Mouse (Mus musculus) T-cell, adult 2 months (primary cell): ENCODE data around the gene Metrn.

Experiments used
- DNase-seq: peaks from one replicate; pipeline ENCODE4 v3.0.0; 2022; ENCODE audit warnings: low spot score

The Metrn gene

DNA sequence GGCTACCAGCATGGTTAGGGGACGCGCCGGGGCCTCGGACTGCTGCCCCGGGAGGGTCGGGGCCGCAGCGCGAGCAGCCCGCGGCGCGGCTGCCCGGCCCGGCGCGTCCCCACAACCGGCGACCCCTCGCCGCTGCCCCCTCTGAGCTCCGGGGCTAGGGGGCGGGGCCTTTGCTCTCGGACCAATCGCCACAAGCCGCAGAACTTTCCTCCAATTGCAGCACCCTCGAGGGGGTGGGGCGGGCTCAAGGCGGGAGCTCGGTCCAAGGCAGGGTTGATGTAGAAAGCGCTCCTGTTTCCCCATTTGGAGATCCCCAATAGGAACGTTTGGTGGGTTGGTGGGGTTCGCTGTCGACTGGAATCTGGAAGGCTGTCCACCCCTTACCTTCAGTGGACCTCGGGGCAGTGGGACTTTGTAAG lies at the start of gene Metrn:
TSS of gene Metrn (minus strand) at position 186 of the 419 bp plus-strand sequence.
- peak; percentile 77 for DNase-seq

DNA sequence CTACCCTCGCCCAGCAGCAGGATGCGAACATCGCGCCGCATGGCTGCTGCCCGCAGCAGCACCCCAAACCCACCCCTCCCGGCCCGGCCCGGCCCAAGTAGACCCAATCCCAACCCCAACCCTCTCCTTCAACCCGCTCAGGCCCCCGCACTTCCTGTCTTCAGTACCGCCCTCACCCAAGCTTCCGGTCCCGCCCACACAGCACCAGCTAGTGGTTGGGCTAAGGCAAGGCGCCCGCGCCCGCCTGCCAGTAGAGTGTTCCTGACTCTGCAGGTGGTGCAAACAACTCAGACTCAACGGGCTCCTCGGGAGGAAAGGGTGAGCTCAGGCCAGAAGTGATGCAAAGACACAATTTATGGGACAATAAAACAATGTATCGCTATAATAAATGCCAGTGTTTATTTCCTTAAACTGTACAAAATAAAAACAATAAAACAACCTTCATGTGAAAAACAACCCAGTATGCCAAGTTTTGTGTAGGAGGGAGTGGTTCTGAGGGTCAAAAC lies 47.5 kb upstream of the Metrn start, which contains the start of gene Rhot2:
TSS of gene Rhot2 (minus strand) at position 456 of the 506 bp plus-strand sequence.
- DNase-seq = peak; percentile 97

DNA sequence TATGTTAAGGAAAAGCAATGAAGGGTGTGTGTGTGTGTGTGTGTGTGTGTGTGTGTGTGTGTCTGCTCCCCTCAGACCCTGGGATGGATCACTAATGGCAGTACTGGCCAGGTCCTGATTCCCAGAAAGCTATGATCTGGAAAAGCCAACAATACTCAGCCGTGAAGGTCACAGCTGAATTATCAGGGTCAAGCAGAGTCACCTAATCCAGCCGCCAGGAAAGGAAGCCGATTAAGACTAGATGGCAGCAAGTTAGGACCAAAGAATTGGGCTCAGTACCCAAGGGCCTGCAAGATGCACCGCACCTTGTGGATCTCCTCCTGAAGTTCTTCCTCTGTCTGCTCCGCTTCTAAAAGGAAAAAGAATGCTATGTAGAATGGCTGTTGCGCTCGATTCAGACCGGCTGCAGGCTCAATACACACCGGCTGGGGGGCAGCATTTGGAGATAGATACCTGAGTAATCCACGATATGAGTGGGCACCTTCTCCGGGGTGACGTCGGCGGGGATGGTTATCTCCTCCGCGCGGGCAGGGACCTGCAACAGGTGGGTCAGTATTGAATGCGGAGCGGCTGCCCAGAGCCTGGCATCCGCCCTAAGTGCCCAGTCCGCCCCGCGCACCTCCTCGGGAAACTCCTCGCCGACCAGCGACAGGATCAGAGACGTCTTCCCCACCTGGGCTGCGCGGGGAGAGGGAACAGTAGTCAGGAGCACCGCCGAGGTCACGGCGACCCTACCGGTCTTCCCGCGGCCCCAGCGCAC lies 46.9 kb upstream of the Metrn start:
- DNase-seq = no peak

DNA sequence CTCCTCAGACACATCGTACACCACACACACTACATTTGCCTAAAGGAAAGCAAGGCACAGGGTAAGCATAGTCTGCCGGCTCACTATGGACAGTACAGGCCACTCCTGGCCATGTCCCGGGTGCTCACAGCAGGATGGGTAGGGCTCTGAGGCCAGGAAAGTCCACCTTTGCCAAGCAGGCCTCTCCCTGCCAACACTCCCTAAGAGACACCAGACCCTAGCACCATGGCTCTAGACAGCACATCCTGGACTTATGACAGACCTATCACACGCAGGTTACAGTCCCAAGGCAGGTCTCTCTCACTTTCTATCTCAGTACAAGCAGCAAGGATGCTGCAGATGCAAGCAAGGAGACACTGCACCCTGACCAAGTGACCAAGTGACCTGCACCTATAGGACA lies 46.2 kb upstream of the Metrn start:
- DNase-seq = no peak

DNA sequence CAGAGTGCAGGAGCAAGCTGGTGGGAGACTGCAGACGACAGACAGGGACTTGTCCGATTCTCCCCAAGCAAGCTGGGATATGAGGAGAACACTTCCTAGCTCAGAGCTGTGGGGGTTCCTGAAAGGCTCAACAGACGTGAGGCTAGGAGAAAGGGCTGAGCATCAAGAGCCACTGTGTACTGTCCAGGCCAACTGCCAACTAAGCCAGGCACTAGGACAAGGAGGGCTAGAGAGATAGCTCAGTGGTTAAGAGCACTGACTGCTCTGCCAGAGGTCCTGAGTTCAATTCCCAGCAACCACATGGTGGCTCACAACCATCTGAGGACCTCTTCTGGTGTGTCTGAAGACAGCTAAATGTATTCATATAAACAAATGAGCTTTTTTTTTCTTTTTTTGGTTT lies 45.6 kb upstream of the Metrn start:
- DNase-seq = no peak

DNA sequence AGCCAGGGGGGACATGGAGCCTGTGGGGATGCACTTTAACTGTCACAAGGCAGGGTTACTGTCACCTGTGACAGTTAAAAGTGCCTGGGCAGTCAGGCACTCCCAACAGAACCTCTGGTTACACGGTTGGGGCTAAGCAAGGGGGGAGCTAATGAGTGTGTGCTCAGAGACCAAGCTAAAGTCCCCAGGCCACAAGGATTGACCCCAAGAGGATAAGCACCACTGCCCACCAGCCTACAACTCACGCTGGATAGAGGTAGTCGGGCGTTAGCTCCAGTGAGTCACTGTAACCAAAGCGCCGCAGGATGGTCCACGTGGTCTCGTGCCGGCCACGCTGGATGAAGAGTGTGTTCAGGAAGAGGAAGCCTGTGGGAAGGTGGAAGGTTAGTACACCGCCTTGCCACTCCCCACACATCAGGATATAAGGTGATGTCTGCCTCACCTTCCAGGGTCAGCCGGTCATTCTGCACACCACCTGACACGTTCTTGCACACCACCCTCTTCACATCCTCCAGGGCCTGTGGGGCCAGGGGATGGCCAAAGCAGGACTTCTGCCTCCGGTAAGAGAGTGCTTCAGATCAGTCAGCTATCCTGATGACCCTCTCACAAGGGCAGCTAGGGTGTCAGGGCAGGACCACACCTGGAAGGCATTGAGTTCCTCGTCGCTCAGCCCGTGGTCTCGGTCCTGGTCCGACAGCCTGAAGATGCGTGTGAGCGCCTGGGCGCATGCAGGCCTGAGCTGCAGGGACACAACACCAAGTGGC lies 44.4 kb upstream of the Metrn start, which contains the start of gene Gm20683:
TSS of gene Gm20683 (minus strand) at position 647 of the 764 bp plus-strand sequence.
- no peak for DNase-seq

DNA sequence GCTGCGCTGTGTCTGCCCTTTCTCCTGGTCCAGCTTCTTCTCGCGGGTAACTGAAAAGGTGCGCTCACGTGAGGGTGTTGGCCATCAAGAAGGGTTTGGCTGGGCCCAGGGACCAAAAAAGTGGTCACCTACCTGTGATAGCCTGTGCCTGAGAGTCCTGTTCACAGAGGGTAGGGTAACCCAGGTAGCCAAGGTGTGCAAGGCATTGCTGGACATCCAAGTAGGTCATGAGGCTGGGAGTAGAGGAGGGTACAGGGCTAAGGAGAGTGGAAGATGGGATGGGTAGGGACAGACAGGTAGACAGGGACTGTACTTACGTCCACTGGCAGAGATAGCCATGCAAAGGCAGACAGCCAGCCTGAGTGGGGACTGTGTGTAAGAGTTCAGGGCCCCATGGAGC lies 43.6 kb upstream of the Metrn start:
- no peak for DNase-seq

DNA sequence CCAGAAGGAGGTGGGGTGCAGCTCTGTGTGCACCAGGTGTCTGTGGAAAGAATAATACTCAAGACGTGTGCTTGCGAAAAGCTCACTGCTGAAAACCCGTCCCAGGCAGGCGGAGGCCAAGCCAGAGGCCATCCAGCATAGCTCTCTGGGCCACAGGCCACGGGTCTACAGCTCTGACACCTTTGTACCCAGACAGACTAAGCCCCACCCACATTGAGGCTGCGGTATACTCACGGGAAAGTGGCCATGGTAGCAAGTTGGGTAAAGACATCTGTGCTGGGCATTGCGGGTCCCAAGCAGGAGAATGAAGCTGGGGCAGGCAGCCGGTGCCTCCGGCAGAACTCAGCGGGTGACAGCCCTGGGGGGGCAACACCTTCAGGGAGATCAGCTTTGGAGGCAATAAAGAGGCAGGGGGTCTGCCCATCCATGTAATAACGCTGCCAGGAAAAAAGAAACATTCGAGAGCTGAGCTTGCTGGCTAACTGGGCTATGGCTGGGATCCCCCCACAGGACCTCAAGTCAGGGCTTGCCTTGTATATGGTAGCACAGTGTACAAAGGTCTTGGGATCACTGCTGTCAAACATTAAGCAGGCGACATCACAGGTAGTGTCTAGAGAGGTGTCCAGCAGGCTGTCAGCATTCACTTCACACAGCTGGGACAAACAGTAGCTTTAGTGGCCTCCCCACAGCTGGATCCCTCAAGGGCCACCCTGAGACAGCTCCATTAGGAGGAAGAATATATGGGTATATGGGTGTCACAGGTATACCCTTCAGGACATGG lies 42.7 kb upstream of the Metrn start:
- DNase-seq = no peak

DNA sequence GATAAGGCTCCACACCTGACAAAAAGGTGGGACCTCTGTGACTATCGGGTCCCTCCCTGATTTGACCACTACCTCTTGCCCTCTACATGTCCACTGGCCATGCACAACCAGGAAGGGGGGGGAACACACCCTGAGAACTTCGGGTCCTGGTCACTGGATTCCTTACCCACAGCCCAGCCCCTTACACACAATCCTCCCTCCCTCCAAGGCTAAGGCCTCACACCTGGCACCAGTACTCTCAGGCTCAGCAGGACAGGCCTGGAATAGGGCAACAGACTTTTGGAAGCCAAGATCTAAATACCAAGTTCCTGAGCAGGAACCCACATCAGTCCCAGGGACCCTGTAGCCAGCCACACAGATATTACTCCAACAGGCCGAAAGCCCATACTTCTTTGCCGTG lies 42.0 kb upstream of the Metrn start:
- DNase-seq = no peak

DNA sequence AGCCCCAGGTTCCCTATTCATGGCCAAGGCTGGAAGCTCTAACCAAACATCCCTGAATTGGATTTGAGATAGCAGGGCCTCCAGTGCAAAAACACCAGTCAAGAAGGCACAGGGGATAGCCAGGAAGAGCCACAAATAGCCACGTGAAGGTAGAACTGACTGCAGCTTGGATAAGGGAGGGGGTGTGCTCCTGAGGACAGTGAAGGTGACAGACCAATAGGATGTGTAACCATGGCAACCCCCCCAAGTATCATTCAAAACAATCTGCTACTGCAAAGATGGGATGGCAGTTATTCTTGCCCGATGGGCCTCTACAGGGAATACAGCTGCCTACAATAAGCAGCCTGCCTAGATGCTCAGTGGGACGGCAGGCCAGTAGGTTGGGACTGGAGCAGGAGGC lies 40.6 kb upstream of the Metrn start:
- no peak for DNase-seq

DNA sequence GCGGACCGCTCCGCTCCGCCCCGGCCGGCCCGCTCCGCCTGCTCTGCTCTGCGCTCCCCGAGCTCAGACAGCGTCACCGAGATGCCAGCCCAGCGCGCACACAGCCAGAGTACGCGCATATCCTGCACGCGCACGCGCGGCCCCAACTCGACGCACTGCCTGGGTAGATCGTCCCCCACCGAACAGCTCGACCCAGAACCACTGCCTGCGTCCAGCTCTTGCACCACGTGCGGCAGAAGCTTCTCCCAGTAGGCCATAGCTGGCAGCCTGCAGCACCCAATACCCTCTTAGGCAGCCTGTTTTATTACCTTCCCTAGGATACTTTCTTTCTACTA lies 40.1 kb upstream of the Metrn start, which contains the start of gene Rhbdl1:
TSS of gene Rhbdl1 (minus strand) at position 220 of the 335 bp plus-strand sequence.
- peak; percentile 58 for DNase-seq

DNA sequence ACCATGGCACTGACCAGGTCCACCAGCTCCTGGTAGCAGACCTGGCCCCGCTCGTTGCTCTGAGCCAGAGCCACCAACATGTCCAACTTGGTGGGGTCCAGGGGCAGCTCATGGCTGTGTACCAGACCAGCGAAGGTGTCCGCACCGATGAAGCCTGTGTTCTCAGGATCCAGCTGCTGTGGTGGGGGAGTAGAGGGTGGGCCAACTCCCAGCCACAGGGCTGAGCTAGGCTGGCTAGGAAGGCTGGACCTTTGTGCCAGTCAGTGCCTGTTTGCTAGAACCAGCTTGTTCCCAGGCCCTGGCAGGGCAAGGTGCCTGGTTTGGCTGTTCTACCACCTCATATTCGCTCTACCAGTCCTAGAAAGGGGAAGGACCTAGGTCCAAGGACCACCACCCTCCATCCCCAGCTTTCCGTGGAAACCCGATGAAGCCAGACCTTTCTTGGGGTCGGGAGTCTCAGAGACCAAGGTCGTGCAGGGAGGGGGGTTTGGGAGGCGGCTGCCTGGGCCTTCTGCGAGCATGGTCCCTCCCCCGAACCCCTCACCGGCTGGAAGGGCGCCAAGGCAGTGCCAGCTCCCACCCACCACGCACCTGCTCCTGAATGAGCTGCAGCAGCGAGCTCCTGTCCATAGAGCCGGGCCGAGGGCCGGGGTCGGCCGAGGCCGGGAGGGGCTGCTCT lies 39.6 kb upstream of the Metrn start:
- DNase-seq = no peak

DNA sequence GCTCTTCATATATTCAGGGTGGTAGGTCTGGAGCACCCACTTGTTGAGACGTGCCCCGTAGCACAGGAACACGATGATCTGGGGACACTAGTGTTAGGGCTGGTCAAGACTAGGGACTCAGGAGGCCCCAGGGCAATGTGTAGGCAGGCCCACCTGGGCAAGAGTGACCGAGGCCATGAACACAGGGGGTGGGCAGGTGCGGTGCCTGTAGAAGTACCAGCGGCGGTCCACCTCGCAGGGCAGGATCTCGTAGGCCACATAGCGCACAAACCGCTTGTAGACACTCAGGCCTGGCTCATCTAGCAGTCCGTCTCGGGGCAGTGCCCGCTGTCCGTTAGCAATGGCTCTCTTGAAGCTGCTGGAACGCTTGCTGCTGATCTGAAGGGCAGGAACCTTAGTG lies 38.9 kb upstream of the Metrn start:
- DNase-seq = no peak

DNA sequence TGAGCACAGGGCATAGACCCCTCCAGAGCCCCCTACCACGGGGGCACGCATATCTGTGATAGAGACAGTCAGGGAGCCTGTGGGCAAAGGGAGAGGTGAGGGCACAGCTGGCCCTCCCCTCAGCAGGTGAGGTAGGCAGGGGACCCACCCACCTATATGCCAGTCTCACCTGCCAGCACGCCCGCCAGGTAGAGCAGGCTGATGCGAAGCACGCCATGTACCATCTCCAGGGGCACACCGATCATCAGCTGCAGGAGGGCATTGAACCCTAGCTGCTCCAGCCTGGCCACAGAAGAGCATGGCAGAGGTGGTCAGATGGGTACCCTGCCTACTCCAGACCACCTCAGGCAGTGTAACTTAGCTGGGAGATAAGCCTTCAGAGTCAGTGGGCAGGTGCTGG lies 38.4 kb upstream of the Metrn start:
- DNase-seq = no peak

DNA sequence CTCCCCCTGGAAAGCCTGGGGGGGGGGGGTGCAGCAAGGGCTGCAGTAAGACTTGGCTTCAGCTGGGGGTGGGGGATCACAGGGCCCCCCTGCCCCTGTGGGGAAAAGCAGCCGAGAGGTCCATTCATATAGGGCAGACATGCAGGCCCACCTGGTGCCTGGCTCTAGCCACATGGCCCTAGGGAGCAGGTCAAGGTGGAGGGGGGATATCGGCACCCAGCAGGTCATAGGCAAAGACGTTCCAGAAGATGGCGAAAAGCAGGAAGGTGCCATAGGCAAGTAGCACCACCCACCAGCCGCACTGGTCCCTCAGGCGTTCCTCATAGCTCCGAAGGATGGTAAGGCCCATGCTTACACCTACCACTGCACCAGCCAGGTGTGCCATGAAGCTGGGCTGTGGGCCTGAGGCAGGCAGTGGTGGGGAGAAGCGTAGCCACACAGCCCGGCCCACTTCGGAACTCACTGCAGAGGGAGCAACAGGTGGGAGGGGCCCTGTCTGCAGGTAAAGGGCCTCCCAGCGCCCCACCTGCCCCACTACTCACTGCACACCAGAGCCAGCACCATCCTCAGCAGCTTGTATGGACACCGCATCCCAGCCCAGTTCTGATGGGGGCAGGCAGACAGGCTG lies 37.8 kb upstream of the Metrn start:
- no peak for DNase-seq

DNA sequence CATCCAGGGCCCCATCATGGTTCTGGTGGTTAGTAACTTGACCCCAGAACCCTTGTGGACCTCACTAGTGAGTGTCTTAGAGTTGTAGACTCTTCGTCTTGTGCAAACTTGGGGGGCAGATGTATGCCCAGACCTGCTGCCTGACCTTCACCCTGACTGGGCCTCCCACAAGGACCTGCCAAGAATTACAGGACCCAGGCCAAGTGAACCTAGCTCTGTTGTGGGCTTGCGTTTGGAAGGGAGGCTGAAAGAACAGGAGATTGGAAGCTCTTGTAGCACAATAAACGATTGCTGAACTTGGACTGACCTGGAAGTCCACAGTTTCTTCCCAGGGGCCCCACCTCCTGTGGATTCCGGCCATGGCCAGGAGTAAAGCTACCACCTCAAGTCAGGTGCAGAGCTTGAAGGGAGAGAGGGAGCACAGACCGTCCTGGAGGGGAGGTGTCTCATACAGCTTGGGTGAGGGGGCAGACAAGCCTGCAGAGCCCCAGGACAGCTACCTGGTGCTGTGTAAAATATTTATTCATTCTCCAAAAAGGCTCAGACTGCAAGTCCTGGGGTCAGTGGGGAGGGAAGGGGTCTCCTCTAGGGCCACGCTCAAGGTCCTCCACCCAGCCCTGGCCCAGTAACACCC lies 37.1 kb upstream of the Metrn start:
- no peak for DNase-seq

DNA sequence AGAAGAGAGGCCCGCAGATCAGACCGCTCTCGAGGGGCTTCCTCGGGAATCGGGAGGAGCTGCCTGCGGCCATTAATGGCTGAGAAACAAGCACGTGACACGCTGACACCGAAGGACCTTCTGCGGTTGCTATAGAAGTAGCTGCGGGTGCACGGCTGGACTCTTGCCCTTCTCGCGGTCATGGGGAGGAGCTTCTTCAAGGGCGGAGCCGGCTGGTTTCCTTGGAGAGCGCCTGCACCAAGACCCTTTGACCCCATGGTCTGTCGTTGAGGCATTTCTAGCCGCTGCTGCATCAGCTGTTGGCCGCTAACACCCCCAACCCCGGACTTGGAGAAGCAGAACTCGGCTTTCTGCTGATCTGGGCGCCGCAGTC lies 36.3 kb upstream of the Metrn start, which contains the start of gene Stub1:
TSS of gene Stub1 (minus strand) at position 114 of the 373 bp plus-strand sequence.
- no peak for DNase-seq

DNA sequence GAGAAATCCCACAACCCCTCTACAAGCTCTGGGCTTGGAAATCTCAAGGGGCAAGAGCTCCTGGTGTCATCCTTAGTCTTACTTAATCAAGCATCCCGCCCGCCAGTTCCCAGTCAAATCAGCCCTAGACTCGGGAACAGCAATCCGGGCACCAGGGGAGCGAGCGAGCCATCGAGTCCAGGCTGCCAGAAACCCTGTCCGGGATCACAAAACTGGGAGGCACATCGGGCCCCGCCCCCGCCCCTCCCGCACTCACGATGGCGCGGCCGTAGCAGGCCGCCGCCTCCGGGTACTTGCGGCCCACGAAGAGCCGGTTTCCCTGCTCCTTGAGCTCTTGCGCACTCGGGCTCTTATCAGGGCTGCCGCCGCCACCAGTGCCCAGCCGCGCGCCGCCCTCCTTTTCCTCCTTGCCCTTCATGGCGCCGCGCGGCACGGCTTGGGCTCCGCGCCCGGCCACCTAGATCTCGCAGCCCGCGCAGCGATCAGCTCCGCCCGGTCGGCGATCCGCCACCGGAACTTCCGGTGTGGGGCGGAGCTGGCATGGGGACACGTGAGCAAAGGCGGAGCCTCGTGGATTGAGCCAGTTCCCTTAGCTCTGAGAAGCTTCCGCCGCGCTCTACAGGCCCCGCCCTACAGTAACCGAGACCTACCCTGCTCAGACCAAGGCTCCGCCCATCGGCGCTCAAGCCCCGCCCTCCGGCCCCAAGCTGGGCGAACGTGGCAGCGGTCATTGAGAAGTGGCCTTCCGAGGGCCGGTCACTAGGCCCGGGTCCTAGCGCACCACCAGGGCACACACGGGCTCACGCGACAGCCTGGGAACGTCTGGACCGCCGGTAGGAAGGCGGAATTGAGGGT lies 35.7 kb upstream of the Metrn start:
- DNase-seq = peak; percentile 97

DNA sequence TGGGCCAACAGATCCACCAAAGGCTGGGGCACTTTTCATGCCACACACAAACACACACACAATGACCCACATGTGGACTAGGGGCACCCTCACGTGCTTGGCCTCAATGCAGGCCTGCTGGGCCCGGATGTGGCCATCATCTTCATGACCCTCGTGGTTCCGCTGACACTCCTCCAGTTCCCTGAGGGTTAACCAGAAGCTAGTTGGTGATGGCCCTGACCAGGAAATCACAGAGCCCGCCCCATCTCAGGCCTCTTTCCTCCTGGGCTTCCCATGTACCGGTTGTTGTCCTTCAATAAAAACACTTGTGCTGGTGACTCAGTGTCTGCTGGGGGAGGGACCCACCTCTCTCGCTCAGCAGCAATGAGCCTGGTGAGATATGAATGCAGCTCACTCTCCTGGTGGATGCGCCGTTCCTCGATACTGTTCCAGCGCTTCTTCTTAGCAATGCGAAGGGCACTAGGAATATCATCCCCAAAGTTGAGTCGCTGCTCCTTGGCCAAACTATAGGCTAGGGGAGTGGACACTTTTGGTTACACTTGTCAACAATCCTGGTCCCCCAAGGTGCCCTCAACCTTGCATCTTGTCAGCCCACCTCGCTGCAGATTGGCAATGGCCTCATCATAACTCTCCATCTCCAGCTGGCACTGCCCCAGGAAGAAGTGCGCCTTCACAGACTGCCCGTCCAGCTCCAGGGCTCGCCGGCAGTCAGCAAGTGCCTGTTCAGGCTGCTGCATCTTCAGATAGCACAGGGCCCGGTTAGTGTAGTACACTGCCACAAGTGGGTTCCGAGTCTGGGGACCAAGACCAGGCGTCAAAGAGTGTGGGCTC lies 34.7 kb upstream of the Metrn start:
- DNase-seq = no peak
